9 mouse cellular contexts compared by ENCODE assay signal in genomic region chr7:28931032-28931694, GRCm38 (mm10). TPM values are rescaled to one million over a fixed set of nuclear protein-coding genes. Genes with fewer than 3 reads are reported as not detected.
DNase-seq lines count a peak whose midpoint lies in the region; ATAC-seq lines count a peak whose summit lies in the region.
"Had no signal": no experiment of that assay in that cellular context is flagged by ENCODE, and none has a peak within 500 bp of the region (broad histone marks: within the 10 kb centered on the region; RNA-seq: fewer than 3 reads in every experiment).

No protein-coding gene starts in this region.

- H3K9me3 ChIP-seq in neural tube, embryonic 13.5 days, result no peaks in the 10 kb centered on the region
- H3K9me3 ChIP-seq in neural tube, embryonic 15.5 days (replicated peaks), result no peaks in the 10 kb centered on the region
- H3K9me3 ChIP-seq in limb, embryonic 12.5 days, result no peaks in the 10 kb centered on the region
- H3K9me3 ChIP-seq in forebrain, embryonic 14.5 days (replicated peaks; ENCODE audit: control insufficient read depth, low read length), result no peaks in the 10 kb centered on the region
- H3K9me3 ChIP-seq: hindbrain, embryonic 12.5 days had no signal

- H3K27ac ChIP-seq in neural tube, embryonic 13.5 days (replicated peaks), result peak overlapping the region; percentile 42; the same call in 1 of the 2 replicates
- H3K27ac ChIP-seq in neural tube, embryonic 15.5 days (replicated peaks), result no peak overlapping the region
- H3K27ac ChIP-seq in limb, embryonic 12.5 days, result peak overlapping the region; percentile 87
- no peak overlapping the region for H3K27ac ChIP-seq in forebrain, embryonic 14.5 days (ENCODE audit: low read depth, low read length)

- 0 out of 2 replicates have a peak, but pooled peaks cover 3% of the 10 kb centered on the region for H3K36me3 ChIP-seq in neural tube, embryonic 13.5 days
- no peaks in the 10 kb centered on the region for H3K36me3 ChIP-seq in neural tube, embryonic 15.5 days
- H3K36me3 ChIP-seq in limb, embryonic 12.5 days, result peaks cover 13% of the 10 kb centered on the region
- H3K36me3 ChIP-seq in forebrain, embryonic 14.5 days (ENCODE audit: control insufficient read depth, insufficient read depth, low read length), result no peaks in the 10 kb centered on the region

- H3K4me2 ChIP-seq in neural tube, embryonic 13.5 days, result no peak overlapping the region
- H3K4me2 ChIP-seq in neural tube, embryonic 15.5 days, result no peak overlapping the region
- H3K4me2 ChIP-seq in limb, embryonic 12.5 days, result no peak overlapping the region
- no peak overlapping the region for H3K4me2 ChIP-seq in forebrain, embryonic 14.5 days (ENCODE audit: low read length)
- H3K4me2 ChIP-seq: hindbrain, embryonic 12.5 days had no signal

- ATAC-seq in neural tube, embryonic 13.5 days (ENCODE audit: low read depth), result no peak
- no peak for ATAC-seq in neural tube, embryonic 15.5 days (ENCODE audit: low FRiP score)
- no peak for ATAC-seq in limb, embryonic 12.5 days (ENCODE audit: insufficient number of reproducible peaks, insufficient read depth, low FRiP score, low TSS enrichment, low read depth)
- ATAC-seq in forebrain, embryonic 14.5 days, result no peak

- no peak overlapping the region for H3K4me3 ChIP-seq in neural tube, embryonic 13.5 days
- no peak overlapping the region for H3K4me3 ChIP-seq in neural tube, embryonic 15.5 days (replicated peaks)
- no peak overlapping the region for H3K4me3 ChIP-seq in limb, embryonic 12.5 days (replicated peaks)
- H3K4me3 ChIP-seq in forebrain, embryonic 14.5 days (ENCODE audit: low read depth, low read length), result no peak overlapping the region
- H3K4me3 ChIP-seq: hindbrain, embryonic 12.5 days had no signal

- WGBS in neural tube, embryonic 13.5 days, result 93% methylated on average over 7 of the region's 7 CpGs
- 97% methylated on average over 7 of the region's 7 CpGs for WGBS in neural tube, embryonic 15.5 days
- WGBS in limb, embryonic 12.5 days, result 83% methylated on average over 7 of the region's 7 CpGs
- WGBS in forebrain, embryonic 14.5 days, result 93% methylated on average over 7 of the region's 7 CpGs

- H3K9ac ChIP-seq in neural tube, embryonic 13.5 days, result no peak overlapping the region
- no peak overlapping the region for H3K9ac ChIP-seq in neural tube, embryonic 15.5 days (replicated peaks)
- no peak overlapping the region for H3K9ac ChIP-seq in limb, embryonic 12.5 days (replicated peaks)
- H3K9ac ChIP-seq in forebrain, embryonic 14.5 days (ENCODE audit: low read length), result no peak overlapping the region
- H3K9ac ChIP-seq: hindbrain, embryonic 12.5 days had no signal

- H3K4me1 ChIP-seq in neural tube, embryonic 13.5 days (replicated peaks), result peaks cover 46% of the 10 kb centered on the region
- H3K4me1 ChIP-seq in neural tube, embryonic 15.5 days, result peaks cover 21% of the 10 kb centered on the region
- H3K4me1 ChIP-seq in limb, embryonic 12.5 days (replicated peaks), result peaks cover 52% of the 10 kb centered on the region
- H3K4me1 ChIP-seq in forebrain, embryonic 14.5 days (ENCODE audit: control insufficient read depth, insufficient read depth, low read length), result 0 out of 2 replicates have a peak, but pooled peaks cover 2% of the 10 kb centered on the region

- peak; percentile 70 for DNase-seq in fibroblast of lung, adult 2 months (ENCODE audit: low read depth)
- no peak for DNase-seq in cerebellum, adult 11 months
- no peak for DNase-seq in thymus, postnatal 36 days
- DNase-seq in forebrain, embryonic 14.5 days (ENCODE audit: low spot score), result no peak
- DNase-seq: cerebellum, postnatal 25 days had no signal

- H3K27me3 ChIP-seq in neural tube, embryonic 13.5 days, result no peaks in the 10 kb centered on the region
- H3K27me3 ChIP-seq in neural tube, embryonic 15.5 days (replicated peaks), result no peaks in the 10 kb centered on the region
- H3K27me3 ChIP-seq in limb, embryonic 12.5 days, result no peaks in the 10 kb centered on the region
- H3K27me3 ChIP-seq in forebrain, embryonic 14.5 days (replicated peaks; ENCODE audit: control insufficient read depth, insufficient read depth, low read length), result no peaks in the 10 kb centered on the region
- H3K27me3 ChIP-seq: hindbrain, embryonic 12.5 days had no signal

RNA-seq across cellular contexts. Expression of gene Actn4, which starts 31.0 kb away (rescaled TPM):
- 142 and 147 TPM in 2 replicates for polyA plus RNA-seq in neural tube, embryonic 13.5 days (2015; fragmentation: Nextera tagmentation; extraction: Ambion mirVana)
- 141 and 177 TPM in 2 replicates for polyA plus RNA-seq in neural tube, embryonic 15.5 days (2015; fragmentation: Nextera tagmentation; extraction: Ambion mirVana)
- polyA plus RNA-seq in limb, embryonic 12.5 days (2016; fragmentation: Nextera tagmentation; extraction: Ambion mirVana), result 269 and 283 TPM in 2 replicates
- polyA plus RNA-seq in forebrain, embryonic 14.5 days (2014; fragmentation: Nextera tagmentation; extraction: Ambion mirVana), result 101 and 128 TPM in 2 replicates

RNA-seq across cellular contexts. Expression of gene Capn12, which starts 49.9 kb away (rescaled TPM):
- 0.29 and 0.55 TPM in 2 replicates for polyA plus RNA-seq in neural tube, embryonic 13.5 days (2015; fragmentation: Nextera tagmentation; extraction: Ambion mirVana)
- polyA plus RNA-seq in neural tube, embryonic 15.5 days (2015; fragmentation: Nextera tagmentation; extraction: Ambion mirVana), result 0.35 and 0.60 TPM in 2 replicates
- 0.26 and 0.29 TPM in 2 replicates for polyA plus RNA-seq in limb, embryonic 12.5 days (2016; fragmentation: Nextera tagmentation; extraction: Ambion mirVana)
- 0.11 and 0.38 TPM in 2 replicates for polyA plus RNA-seq in forebrain, embryonic 14.5 days (2014; fragmentation: Nextera tagmentation; extraction: Ambion mirVana)

RNA-seq across cellular contexts. Expression of gene Eif3k, which starts 50.5 kb away (rescaled TPM):
- 352 and 359 TPM in 2 replicates for polyA plus RNA-seq in neural tube, embryonic 13.5 days (2015; fragmentation: Nextera tagmentation; extraction: Ambion mirVana)
- polyA plus RNA-seq in neural tube, embryonic 15.5 days (2015; fragmentation: Nextera tagmentation; extraction: Ambion mirVana), result 306 and 324 TPM in 2 replicates
- 438 and 440 TPM in 2 replicates for polyA plus RNA-seq in limb, embryonic 12.5 days (2016; fragmentation: Nextera tagmentation; extraction: Ambion mirVana)
- 345 and 412 TPM in 2 replicates for polyA plus RNA-seq in forebrain, embryonic 14.5 days (2014; fragmentation: Nextera tagmentation; extraction: Ambion mirVana)

RNA-seq across cellular contexts. Expression of gene Map4k1, which starts 50.7 kb away (rescaled TPM):
- 4.1 and 5.3 TPM in 2 replicates for polyA plus RNA-seq in neural tube, embryonic 13.5 days (2015; fragmentation: Nextera tagmentation; extraction: Ambion mirVana)
- 10.3 and 19.2 TPM in 2 replicates for polyA plus RNA-seq in neural tube, embryonic 15.5 days (2015; fragmentation: Nextera tagmentation; extraction: Ambion mirVana)
- 10.9 and 11.9 TPM in 2 replicates for polyA plus RNA-seq in limb, embryonic 12.5 days (2016; fragmentation: Nextera tagmentation; extraction: Ambion mirVana)
- 6.1 and 6.9 TPM in 2 replicates for polyA plus RNA-seq in forebrain, embryonic 14.5 days (2014; fragmentation: Nextera tagmentation; extraction: Ambion mirVana)

Comparison
In these comparisons a context has a peak if more than half of its experiments do, and no peak if none do; other contexts are left out.
1. H3K27ac ChIP-seq: peak in neural tube, embryonic 13.5 days (single experiment) and limb, embryonic 12.5 days (single experiment); none in neural tube, embryonic 15.5 days (single experiment) and forebrain, embryonic 14.5 days (single experiment).